Mouse (Mus musculus): ENCODE data around the gene Ddx20.

Gene Ddx20

GRCm38 (mm10) chr3:105665105-105665765, 22.1 kb downstream of the Ddx20 start:
- DNase-seq, result no peak

GRCm38 (mm10) chr3:105663043-105663442, 24.3 kb downstream of the Ddx20 start:
- DNase-seq, result no peak

GRCm38 (mm10) chr3:105660530-105660929, 26.8 kb downstream of the Ddx20 start:
- DNase-seq, result no peak

GRCm38 (mm10) chr3:105655031-105655585, 32.3 kb downstream of the Ddx20 start:
- DNase-seq, result no peak

GRCm38 (mm10) chr3:105653544-105654380, 33.6 kb downstream of the Ddx20 start:
- DNase-seq, result no peak

- no peak for DNase-seq
Observed at GRCm38 (mm10) chr3:105648889-105649567, 38.3 kb downstream of the Ddx20 start.

DNA sequence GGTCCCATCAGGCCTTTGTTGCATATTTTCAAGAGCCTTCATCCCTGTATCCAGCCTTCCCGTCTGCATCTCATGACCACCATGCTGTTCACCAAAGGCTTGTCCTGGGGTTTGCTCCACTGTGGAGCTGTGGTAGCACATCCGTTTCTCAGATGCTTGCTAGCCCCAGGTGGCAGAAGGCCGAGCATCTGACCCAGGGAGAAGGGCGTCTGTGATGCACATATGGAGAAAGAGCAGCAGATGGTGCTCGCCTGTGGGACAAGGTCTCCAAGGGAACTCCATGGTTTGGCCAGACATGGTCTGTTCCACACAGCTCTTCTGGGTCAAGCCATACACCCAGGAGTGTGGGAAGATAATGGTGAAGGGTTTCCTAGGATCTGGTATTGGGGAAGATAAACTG, 43.8 kb downstream of the Ddx20 start:
- DNase-seq, result no peak

DNA sequence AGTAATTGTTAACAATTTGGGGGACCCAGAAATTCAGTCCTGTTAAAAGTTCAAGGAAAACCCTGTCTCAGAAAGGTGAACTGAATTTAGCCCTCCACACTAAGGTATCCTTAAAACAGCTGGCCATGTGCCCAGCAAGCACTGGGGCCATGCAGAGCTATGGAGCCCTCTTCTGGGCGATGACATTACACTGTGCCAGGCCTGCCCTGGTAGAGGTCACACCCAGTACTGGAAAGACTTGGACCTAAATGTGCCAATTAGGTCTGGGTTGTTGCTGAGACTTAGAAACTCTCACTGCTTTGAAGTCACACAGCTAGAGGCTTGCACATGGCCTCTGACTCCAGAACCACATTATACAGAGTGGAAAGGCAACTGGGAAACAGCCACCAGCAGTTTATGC, 45.2 kb downstream of the Ddx20 start:
- DNase-seq, result no peak

GRCm38 (mm10) chr3:105633021-105633420, 54.4 kb downstream of the Ddx20 start:
- no peak for DNase-seq

DNA sequence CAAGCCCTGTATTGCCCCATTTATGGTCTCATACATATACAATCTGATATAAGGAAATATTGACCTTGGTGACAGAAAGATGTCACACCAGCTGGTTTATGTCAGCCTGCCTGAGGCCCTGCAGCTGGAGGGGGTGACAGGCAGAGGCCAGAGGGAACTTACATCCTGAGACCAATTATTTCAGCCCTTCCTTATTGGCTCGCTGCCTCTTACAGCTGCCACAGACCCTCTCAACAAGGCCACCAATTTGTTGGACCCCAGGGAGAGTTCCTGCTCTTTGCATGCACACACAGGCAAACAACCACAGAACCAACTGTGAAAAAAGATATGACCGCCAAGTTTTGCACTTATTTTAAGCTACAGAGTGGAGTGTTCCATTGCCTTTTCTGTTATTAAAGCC, 55.1 kb downstream of the Ddx20 start:
- DNase-seq, result no peak

Measured in spleen, adult 18-20 months (tissue).